Mouse (Mus musculus): ENCODE results near the gene Tor4a.
A peak's percentile ranks its signal among the peaks of the same experiment; 100 is the strongest.

Gene Tor4a

DNA sequence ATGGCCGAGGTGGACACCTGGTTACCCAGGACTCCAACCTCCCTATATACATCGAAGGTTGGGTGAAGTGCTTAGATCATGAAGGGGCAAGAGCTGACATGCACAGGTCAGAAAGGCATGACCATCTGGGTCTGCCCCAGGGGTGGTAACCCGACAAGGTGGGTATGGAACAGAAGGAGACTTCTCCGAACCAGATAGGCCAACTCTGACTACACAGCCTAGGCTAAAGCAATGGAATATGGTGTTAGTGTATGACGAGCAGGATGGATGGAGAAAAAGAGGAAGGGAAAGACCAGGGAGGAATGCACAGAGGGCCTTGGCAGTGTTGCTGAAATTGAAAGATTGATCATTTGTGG, 10.1 kb downstream of the Tor4a start:
- no peak for DNase-seq (ENCODE audit: low spot score)

DNA sequence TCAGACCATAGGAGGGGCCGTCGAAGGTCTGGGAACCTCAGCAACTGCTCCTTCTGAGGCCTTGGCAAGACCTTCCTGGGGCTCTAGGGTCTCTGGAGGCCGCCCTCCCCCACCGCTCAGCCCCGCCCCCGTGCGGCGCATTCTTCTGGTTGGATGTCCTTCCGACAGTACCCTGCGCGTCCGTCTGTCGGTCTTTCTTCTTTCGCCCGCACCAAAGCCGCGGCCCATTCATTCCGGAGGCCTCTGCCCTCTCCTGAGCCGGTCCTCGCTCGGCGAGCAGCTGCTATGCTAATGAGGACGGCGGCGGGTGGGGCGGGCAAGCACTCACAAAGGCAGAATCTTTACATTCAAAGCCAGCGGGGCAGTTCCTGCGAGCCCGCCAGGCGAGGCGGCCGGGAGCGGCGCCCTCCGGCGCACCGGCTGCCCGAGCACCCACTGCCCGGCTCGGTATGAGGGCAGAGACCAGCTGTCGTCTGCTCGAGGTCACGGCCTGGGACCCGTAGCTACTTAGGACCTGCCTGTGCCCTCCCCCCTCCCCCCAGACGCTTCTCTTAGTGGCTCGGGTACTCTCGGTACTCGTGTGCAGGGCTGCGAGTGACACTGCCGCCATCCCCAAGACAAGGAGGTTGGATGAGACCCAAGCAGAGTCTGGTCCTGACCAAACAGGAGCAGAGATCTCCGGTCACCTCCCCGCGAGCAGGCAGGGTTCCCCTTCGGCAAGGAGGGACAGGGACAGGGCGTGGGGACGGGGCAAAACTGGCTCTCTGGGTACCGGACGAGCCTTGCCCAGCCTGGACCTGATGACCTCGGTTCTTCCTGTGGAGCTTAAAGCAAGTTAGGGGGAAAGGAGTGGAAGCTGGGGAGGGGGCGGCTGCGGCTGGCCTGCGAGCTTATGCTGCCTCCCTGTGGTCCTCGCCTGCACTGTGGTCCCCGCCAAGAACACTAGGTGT, 10.8 kb downstream of the Tor4a start:
- DNase-seq (ENCODE audit: low spot score) = no peak

- DNase-seq (ENCODE audit: low spot score) = no peak
Measured at GRCm38 (mm10) chr2:25184496-25184895, 12.2 kb downstream of the Tor4a start.

DNA sequence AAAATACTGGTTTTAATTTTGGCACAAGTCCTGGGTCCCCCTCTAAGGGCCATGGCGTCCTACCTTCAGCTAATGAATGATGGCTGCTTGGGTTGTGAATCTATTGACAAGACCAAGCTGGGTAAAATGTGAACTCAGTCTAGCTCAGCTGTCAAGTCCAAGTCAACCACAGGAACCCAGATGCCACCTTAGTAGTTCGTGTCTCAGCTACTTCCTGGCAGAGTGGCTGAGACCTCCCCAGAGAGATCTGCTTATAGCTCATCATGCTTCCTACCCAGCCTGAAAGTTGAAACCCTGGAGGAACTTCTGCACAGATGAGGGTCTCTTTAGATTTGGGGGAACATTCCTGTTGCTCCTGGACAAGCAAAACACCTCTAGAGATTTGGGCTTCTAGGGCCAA, 13.3 kb downstream of the Tor4a start:
- no peak for DNase-seq (ENCODE audit: low spot score)

DNA sequence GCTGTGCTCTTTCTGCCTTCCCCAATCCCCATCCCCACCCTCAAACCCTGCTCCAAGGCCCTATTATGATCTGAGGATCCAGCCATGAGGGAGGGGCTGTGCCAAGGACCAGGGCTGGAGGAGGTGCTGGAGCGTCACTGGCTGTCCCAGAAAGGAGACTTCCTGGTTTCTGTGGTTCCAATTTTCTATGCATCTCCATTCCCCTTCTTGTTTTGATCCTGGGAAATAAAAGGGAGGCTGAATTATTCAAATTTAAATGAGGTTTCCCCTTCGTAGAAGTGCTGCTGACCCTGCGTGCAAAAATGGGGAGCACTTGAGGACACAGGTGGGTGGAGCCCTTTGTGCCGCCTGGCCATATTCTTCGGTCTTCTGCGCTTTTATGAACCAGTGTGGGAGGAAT, 14.0 kb downstream of the Tor4a start:
- no peak for DNase-seq (ENCODE audit: low spot score)

DNA sequence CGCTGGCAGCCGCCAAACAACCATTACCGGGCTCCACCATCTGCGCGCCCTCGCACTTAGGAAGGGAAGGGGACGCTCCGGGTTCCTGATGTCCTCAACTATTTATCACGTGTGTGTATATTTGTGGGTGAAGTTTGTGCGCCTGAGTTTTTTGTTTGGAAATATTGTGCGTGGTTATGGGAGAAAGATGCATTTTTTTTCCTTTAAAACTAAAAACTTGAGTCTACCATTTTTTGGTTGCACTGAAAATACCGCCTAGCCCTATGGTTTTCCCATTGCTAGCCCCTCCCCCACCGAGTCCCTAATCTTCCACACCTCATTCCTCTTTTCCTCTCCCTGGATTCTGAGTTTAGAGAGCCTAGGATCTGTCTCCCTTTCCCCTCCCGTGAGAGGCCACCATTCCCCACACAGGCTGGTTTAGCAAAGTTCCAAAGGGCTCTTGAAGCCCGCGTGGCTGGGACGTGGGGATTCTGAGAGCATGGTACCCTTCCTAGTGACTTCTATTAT, 14.7 kb downstream of the Tor4a start:
- DNase-seq (ENCODE audit: low spot score) = no peak

DNA sequence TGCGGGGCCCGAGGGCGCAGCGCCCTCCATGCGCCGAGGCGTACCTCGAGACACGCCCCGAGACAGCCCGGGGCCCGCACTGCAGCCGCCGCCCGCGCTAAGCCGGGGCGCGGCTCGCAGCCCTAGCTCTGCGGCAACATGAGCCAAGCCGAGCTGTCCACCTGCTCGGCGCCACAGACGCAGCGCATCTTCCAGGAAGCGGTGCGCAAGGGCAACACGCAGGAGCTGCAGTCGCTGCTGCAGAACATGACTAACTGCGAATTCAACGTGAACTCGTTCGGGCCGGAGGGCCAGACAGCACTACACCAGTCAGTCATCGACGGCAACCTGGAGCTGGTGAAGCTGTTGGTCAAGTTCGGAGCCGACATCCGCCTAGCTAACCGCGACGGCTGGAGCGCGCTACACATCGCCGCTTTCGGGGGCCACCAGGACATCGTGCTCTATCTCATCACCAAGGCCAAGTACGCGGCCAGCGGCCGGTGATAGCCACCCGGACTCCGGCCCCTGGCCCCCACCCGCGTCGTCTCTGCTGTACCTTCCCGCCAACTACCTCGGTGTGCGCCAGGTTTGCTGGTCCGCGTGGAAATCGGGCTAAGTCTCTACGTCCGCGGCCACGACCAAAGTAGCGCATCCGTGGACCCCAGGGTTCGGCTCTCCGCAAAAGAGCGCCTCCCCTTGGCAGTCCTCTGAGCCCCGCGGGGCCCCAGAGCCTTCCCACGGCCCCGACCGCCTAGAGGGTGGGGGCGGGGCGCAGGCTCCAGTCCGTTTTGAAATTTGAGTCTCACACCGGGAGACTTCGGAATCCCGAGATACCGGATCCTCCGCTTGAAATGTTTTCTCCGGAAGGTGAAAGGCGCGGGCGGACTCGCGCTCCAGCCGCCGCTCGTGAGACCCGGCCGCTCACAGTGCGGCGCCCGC, 15.5 kb downstream of the Tor4a start:
- no peak for DNase-seq (ENCODE audit: low spot score)

- DNase-seq (ENCODE audit: low spot score) = peak; percentile 91
Measured at GRCm38 (mm10) chr2:25180478-25180903, 16.2 kb downstream of the Tor4a start, which contains the start of gene Nrarp. TSS of gene Nrarp (plus strand) at chr2:25180758.

DNA sequence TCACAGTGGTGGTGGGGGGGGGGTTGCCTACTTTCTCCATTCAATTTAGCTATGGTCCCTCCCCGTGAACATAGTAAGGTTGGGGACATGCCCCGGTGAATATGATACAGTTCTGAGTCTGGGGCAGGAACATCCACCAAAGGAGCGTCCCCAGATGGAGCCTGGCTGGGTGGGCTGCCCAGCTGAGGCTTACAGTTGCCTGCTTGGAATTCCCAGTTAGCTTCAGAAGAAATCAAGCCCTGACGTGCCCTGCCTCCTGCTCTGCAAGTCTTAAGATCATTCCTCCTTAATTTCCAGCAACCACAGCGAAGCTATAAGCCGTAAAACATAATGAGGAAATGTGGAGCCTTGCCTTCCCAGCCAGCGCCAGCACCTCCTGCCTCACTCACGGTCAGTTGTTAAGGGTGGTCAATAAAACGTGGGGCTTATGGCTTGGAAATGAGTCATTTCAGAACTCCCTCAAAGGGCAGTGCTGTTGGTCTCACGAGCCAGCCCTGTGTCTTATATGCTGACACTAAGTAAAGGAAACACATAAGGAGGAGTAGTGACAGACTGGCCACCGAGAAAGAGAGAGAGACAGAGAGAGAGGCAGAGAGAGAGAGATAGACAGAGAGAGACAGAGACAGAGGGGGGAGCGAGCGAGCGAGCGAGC, 17.0 kb downstream of the Tor4a start:
- DNase-seq (ENCODE audit: low spot score) = no peak

DNA sequence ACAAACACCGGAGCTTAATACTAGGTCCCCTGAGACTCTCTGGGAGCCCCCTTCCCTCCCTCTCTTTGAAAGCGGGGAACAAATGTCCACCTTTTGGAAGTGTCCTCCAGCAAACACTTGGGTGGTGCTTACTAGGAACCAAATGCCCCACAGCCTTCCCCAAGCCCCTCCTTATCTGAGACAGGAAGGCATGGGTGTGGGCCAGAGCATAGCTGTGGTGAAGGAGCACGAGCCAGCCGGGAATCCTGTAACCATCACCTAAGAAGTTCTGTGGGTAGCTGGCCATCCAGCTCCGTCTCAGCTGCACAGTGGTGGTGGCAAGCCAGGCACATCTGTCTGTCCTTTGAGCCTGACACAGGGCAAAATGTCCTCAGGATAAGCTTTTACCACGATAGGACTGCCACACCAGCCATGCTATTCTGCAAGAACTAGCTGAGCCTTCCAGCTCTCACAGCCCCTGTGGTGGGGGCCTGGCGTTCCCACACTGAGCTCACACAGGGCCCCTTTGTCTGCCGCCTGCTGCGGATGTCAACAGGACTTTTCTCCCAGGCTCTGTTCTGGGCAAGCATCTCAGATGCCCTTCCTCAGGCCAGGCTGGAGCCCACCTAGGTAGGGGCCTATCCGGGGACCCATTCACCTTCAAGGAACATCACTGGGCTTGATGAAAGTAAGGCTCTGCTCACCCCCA, 18.3 kb downstream of the Tor4a start:
- DNase-seq (ENCODE audit: low spot score) = no peak

GRCm38 (mm10) chr2:25177685-25178084, 19.0 kb downstream of the Tor4a start:
- DNase-seq (ENCODE audit: low spot score) = no peak

GRCm38 (mm10) chr2:25177076-25177475, 19.6 kb downstream of the Tor4a start:
- DNase-seq (ENCODE audit: low spot score) = no peak

DNA sequence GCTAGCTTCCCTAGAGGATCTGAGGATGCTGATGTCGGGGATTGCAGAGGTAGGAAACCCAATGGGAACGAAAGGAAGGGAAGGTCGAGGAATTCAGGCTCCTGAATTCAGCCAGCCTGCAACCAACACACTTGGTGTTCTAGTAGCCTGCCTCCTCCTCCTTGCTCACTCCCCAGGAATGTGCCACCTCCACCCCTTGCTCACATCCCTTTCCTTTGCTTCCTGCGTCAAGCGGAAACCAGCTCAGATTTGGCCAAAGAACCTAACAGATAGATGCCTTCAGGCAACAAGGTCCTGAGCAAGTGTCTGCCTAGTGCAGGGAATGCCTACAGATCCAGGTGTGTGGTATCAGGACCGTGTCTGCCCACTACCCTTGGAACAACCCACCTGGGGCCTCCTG, 20.1 kb downstream of the Tor4a start:
- no peak for DNase-seq (ENCODE audit: low spot score)

DNA sequence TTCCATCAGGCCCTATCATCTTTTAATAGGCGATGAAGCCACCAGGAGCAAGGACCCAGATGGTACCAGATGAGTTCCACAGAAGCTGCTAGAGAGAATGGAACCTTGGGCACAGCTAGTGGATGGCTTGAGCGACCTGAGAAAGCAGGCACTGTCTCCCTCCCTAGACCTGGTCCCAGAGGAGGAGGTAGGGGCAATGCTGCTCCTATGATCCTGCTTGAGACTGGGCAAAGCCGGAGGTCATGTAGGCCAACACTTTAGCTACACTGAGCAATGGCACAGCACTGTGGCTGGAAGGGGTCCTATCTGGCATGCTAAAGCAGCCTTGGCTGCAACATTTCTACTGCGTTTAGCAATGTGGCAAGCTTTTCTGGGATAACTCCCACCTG, 21.0 kb downstream of the Tor4a start:
- no peak for DNase-seq (ENCODE audit: low spot score)

- DNase-seq (ENCODE audit: low spot score) = no peak
Measured at GRCm38 (mm10) chr2:25174866-25175689, 21.6 kb downstream of the Tor4a start.

- DNase-seq (ENCODE audit: low spot score) = no peak
Measured at GRCm38 (mm10) chr2:25173821-25174220, 22.9 kb downstream of the Tor4a start.

- DNase-seq (ENCODE audit: low spot score) = no peak
Measured at GRCm38 (mm10) chr2:25172629-25173028, 24.1 kb downstream of the Tor4a start.

- DNase-seq (ENCODE audit: low spot score) = no peak
Measured at GRCm38 (mm10) chr2:25171769-25172153, 24.9 kb downstream of the Tor4a start.

GRCm38 (mm10) chr2:25171101-25171768, 25.5 kb downstream of the Tor4a start:
- no peak for DNase-seq (ENCODE audit: low spot score)

Data from left cerebral cortex, adult 11 months (tissue).